19 mouse cellular contexts compared by ENCODE assay signal in the genomic region with DNA sequence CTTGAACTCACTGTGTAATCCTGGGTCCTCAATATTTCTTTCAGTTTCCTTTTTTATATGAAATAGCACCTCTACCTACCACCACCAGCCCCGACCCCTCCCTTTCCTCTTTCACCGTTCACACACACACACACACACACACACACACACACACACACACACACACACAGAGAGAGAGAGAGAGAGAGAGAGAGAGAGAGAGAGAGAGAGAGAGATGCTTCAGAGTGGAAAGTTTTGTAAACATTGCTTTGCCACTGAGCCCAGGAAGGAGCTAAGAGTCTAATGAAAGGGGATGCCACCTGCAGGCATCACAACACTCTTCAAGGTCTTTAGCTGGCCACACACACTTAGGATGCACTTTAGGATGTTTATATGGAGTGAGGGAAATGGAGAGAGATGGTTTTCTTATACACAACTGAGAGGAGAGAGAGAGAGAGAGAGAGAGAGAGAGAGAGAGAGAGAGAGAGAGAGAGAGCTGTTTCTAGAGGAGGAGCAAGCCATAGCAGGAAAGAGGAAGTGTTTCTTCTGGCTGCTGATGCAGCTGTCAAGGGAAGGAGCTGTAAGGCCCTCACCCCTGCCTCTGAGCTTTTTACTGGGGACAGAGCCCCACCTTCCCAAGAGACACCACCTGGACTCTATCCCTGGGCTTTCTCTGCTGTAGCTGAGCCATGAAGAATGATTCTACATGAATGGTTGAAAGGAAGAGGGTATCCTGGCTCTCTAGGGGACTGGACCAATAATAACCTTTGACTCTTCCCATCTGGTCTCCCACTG. TPM values are rescaled to one million over a fixed set of nuclear protein-coding genes. Genes with fewer than 3 reads are reported as not detected.
DNase-seq lines count a peak whose midpoint lies in the region; ATAC-seq and TF ChIP-seq lines count a peak whose summit lies in the region.
"Had no signal": no experiment of that assay in that cellular context is flagged by ENCODE, and none has a peak within 500 bp of the region (broad histone marks: within the 10 kb centered on the region; RNA-seq: fewer than 3 reads in every experiment).

No protein-coding gene starts in this region.

- peaks cover 15% of the 10 kb centered on the region; the same call in 1 of the 2 replicates for H3K9me3 ChIP-seq in limb, embryonic 12.5 days
- H3K9me3 ChIP-seq in limb, embryonic 10.5 days (replicated peaks) = no peaks in the 10 kb centered on the region; the same call in 1 of the 2 replicates
- H3K9me3 ChIP-seq: heart, embryonic 15.5 days; hindbrain, embryonic 15.5 days had no signal

- TF ChIP-seq POLR2A in bone marrow, adult 2 months (IDR thresholded peaks at IDR 0.05; ENCODE audit: borderline replicate concordance, control insufficient read depth, low read depth, low read length) = no peak
- TF ChIP-seq POLR2A in cerebellum, adult 2 months (IDR thresholded peaks at IDR 0.05; ENCODE audit: borderline replicate concordance, insufficient read depth, low read length) = no peak

- TF ChIP-seq CTCF in bone marrow, adult 2 months (IDR thresholded peaks at IDR 0.05; ENCODE audit: control insufficient read depth, insufficient read depth, low read length) = no peak
- no peak for TF ChIP-seq CTCF in cerebellum, adult 2 months (IDR thresholded peaks at IDR 0.05; ENCODE audit: borderline replicate concordance, insufficient read depth, low read depth, low read length)

- no peaks in the 10 kb centered on the region for H3K27me3 ChIP-seq in limb, embryonic 12.5 days
- no peaks in the 10 kb centered on the region for H3K27me3 ChIP-seq in limb, embryonic 10.5 days (ENCODE audit: low read depth, poor library complexity, severe bottlenecking)
- no peaks in the 10 kb centered on the region for H3K27me3 ChIP-seq in cerebellum, adult 2 months (ENCODE audit: control insufficient read depth, insufficient read depth, low read length)
- H3K27me3 ChIP-seq: embryonic facial prominence, embryonic 12.5 days; forebrain, embryonic 12.5 days; heart, embryonic 15.5 days; hindbrain, embryonic 15.5 days; Patski had no signal

- peaks cover 12% of the 10 kb centered on the region for H3K4me1 ChIP-seq in limb, embryonic 12.5 days (replicated peaks)
- peaks cover 19% of the 10 kb centered on the region for H3K4me1 ChIP-seq in limb, embryonic 10.5 days
- peaks cover 10% of the 10 kb centered on the region for H3K4me1 ChIP-seq in bone marrow, adult 2 months (ENCODE audit: control insufficient read depth, insufficient read depth, low read length)
- H3K4me1 ChIP-seq in cerebellum, adult 2 months (ENCODE audit: control insufficient read depth, insufficient read depth, low read length) = no peaks in the 10 kb centered on the region
- H3K4me1 ChIP-seq: embryonic facial prominence, embryonic 12.5 days; forebrain, embryonic 12.5 days had no signal

- no peak overlapping the region for H3K4me2 ChIP-seq in limb, embryonic 12.5 days
- H3K4me2 ChIP-seq: embryonic facial prominence, embryonic 12.5 days; forebrain, embryonic 12.5 days; heart, embryonic 15.5 days; hindbrain, embryonic 15.5 days had no signal

- no peak for DNase-seq in limb, embryonic 10.5 days (ENCODE audit: low spot score)
- DNase-seq in thymus, postnatal 14 days = peak; percentile 57
- DNase-seq in cerebellum, adult 11-12 months = no peak
- no peak for DNase-seq in cerebellum, adult 2 months
- no peak for DNase-seq in testis, postnatal 10 days (ENCODE audit: low spot score)
- DNase-seq: adrenal gland, postnatal 10 days; cerebellum, adult 9-10 months; gastrocnemius, postnatal 10 days; kidney, postnatal 10 days had no signal

- 69% methylated on average over 2 of the region's 2 CpGs for WGBS in limb, embryonic 12.5 days
- WGBS in limb, embryonic 10.5 days = 85% methylated on average over 2 of the region's 2 CpGs
- 0% methylated on average over 2 of the region's 2 CpGs for WGBS in bone marrow, adult 2 months
- 73% methylated on average over 2 of the region's 2 CpGs for WGBS in cerebellum, adult 2 months

- ATAC-seq in limb, embryonic 12.5 days (ENCODE audit: insufficient number of reproducible peaks, insufficient read depth, low FRiP score, low TSS enrichment, low read depth) = no peak
- ATAC-seq in megakaryocyte progenitor cell, adult 5-6 weeks (replicated peaks; ENCODE audit: poor library complexity) = peak; percentile 88
- ATAC-seq: Patski had no signal

- H3K4me3 ChIP-seq in limb, embryonic 12.5 days (replicated peaks) = no peak overlapping the region
- H3K4me3 ChIP-seq in limb, embryonic 10.5 days = no peak overlapping the region
- no peak overlapping the region for H3K4me3 ChIP-seq in bone marrow, adult 2 months (replicated peaks; ENCODE audit: control insufficient read depth, low read depth, low read length)
- H3K4me3 ChIP-seq in cerebellum, adult 2 months (replicated peaks; ENCODE audit: insufficient read depth, low read depth, low read length) = no peak overlapping the region
- H3K4me3 ChIP-seq: embryonic facial prominence, embryonic 12.5 days; forebrain, embryonic 12.5 days; heart, embryonic 15.5 days; hindbrain, embryonic 15.5 days had no signal

- 0 out of 2 replicates have a peak overlapping the region, but pooled peaks have one; percentile 8 for H3K27ac ChIP-seq in limb, embryonic 12.5 days
- no peak overlapping the region for H3K27ac ChIP-seq in limb, embryonic 10.5 days
- H3K27ac ChIP-seq in bone marrow, adult 2 months (ENCODE audit: control insufficient read depth, insufficient read depth, low read depth, low read length, poor library complexity) = peak overlapping the region; percentile 39
- no peak overlapping the region for H3K27ac ChIP-seq in cerebellum, adult 2 months (ENCODE audit: insufficient read depth, low read length)
- H3K27ac ChIP-seq: embryonic facial prominence, embryonic 12.5 days; forebrain, embryonic 12.5 days; heart, embryonic 15.5 days; hindbrain, embryonic 15.5 days; liver, embryonic 14.5 days had no signal

- no peaks in the 10 kb centered on the region for H3K36me3 ChIP-seq in limb, embryonic 12.5 days
- H3K36me3 ChIP-seq in limb, embryonic 10.5 days = no peaks in the 10 kb centered on the region
- H3K36me3 ChIP-seq: embryonic facial prominence, embryonic 12.5 days; forebrain, embryonic 12.5 days; heart, embryonic 15.5 days; hindbrain, embryonic 15.5 days had no signal

- H3K9ac ChIP-seq in limb, embryonic 12.5 days (replicated peaks) = no peak overlapping the region
- H3K9ac ChIP-seq: embryonic facial prominence, embryonic 12.5 days; forebrain, embryonic 12.5 days; heart, embryonic 15.5 days; hindbrain, embryonic 15.5 days; liver, embryonic 14.5 days had no signal

RNA-seq across cellular contexts. Expression of a gene that starts 17.7 kb away (rescaled TPM):
- polyA plus RNA-seq in limb, embryonic 12.5 days (2016; fragmentation: Nextera tagmentation; extraction: Ambion mirVana) = 1.8 and 2.6 TPM in 2 replicates
- 0.49 TPM in 1 of 2 replicates, not detected in the other for polyA plus RNA-seq in limb, embryonic 10.5 days (2016; fragmentation: Nextera tagmentation; extraction: Ambion mirVana)
- polyA plus RNA-seq in bone marrow, adult 2 months (2011; ENCODE audit: insufficient read depth, insufficient read length, low replicate concordance, missing spikeins) = 10.3 and 18.2 TPM in 2 replicates
- total RNA-seq in megakaryocyte progenitor cell, adult 5-6 weeks (2015) = 0.20 and 0.32 TPM in 2 replicates
- total RNA-seq in megakaryocyte progenitor cell, adult 5-6 weeks (2017) = 0.17 and 0.20 TPM in 2 replicates
- 0.25 and 0.44 TPM in 2 replicates for polyA plus RNA-seq in cerebellum, adult 2 months (2012; rRNA removed)
- polyA plus RNA-seq: C2C12, Patski had no signal

Comparison
In these comparisons a context has a peak if more than half of its experiments do, and no peak if none do; other contexts are left out.
1. H3K27ac ChIP-seq: peak in limb, embryonic 12.5 days (single experiment) and bone marrow, adult 2 months (single experiment); none in limb, embryonic 10.5 days (single experiment) and cerebellum, adult 2 months (single experiment).